Mouse (Mus musculus) left cerebral cortex, postnatal 4 days (tissue): ENCODE measurements around the gene Bnip2. TPM values are rescaled to one million over a fixed set of nuclear protein-coding genes. Genes with fewer than 3 reads are reported as not detected.
A peak's percentile ranks its signal among the peaks of the same experiment; 100 is the strongest.

Source experiments
- DNase-seq: peaks from one replicate; pipeline ENCODE4 v3.0.0-alpha.2; 2022
- intact Hi-C: fragments of 180-260 bp; cut with DNase I; formaldehyde crosslinking; loops from one replicate; pipeline ENCODE4 v1.15.1; 2025
- total RNA-seq, 2 experiments: library from RNA; stranded (reverse); gene quantifications; 2 replicates each; pipeline ENCODE4 v1.2.3; 2021

Gene Bnip2
- total RNA-seq: 10 to 100 TPM; 64.0 to 67.1 TPM

DNA sequence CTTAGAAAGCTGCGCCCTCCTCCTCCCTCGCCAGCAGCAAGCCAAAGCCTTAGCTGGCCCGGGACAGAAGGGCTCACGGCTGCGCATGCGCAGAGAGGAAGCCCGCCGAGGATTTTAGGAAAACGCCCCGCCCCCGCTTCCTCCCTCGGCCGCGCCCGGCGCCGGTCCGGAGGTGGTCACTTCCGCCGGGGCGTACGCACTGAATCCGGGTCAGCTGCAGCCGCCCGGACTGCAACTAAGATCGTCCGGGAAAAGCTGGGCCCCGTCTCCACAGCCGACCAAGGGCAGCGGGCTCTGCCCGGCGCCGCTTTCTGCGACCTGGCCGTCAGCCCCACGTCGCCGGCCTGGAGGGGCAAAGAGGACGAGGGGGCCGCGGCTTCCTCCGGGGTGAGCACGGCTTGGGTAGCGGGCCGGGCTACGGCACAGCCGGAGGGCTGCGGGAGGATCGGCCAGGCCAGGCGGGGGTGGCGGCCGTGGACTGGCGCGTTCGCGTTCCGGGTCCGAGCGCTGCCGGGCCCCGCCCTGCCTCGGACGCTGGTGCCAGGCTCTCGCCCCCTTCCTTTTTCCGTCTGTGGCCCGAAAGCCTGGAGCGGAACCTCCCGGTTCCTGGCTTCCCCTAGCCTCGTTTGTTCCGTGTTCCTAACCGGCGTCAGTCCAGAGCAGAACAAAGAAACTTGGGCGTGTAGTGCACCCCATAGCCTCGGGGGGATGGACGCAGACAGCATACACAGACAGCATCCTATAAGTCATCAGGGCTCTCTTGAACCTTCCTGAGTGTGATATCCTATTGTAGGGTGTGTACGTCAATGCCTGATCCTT, at the start of gene Bnip2:
Gene Bnip2 (plus strand): TSS at position 164 of the 819 bp plus-strand sequence.
- DNase-seq: peak; percentile 97
- intact Hi-C loops: loop anchor here (5.0 to 10.0 kb wide), 3 partner anchors 222 to 482 kb away; no protein-coding TSS in a partner anchor

DNA sequence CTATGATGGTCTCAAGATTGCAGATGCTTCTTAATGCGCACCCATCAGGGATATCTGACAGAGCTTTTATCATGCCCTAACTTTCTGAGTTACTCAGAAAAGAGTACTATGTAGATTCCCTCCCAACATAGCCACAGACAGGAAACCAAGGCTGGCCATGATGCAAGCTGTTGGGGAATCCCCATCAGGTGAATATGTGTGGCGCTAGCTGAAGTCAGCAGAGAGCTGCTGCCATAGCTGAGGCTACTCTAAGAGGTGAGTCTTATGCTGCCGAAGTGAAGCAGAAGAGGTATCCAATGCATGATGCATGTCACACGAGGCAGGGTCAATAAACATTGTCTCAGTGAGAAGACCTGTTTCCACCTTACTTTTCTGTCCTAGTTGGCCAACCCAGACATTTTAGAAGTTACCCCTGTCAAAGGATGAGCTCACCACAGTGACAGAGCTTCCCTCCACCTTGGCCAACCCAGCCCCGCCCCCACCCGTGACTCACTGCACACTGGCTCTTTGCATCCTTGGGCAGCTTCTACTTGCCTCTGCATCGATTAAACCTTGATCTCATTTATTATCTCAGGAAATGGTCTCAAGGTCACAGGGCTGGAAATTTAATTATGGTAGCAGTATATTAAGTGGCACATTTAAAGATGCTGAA, 48.3 kb upstream of the Bnip2 start:
- intact Hi-C loops: no loop called here
- no peak for DNase-seq

DNA sequence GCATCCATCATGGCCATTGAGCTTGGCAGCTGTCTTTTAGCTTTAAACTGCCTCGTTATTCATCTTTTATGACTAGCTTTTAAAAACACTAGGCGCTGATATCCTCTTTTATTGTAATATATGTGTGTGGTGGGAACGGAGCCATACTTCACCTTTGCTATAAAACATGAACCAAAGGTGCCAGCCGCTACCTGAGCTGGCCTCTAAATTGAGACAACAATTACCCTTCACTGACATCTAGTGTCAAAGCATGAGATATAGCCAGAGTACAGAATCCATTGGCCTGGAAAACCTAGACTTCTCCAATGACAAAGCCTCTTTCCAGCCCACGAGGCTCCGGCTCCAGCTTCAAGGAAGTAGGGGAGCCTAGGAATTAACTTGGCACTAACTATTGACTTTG, 47.7 kb upstream of the Bnip2 start:
- intact Hi-C loops: no loop called here
- peak; percentile 21 for DNase-seq

DNA sequence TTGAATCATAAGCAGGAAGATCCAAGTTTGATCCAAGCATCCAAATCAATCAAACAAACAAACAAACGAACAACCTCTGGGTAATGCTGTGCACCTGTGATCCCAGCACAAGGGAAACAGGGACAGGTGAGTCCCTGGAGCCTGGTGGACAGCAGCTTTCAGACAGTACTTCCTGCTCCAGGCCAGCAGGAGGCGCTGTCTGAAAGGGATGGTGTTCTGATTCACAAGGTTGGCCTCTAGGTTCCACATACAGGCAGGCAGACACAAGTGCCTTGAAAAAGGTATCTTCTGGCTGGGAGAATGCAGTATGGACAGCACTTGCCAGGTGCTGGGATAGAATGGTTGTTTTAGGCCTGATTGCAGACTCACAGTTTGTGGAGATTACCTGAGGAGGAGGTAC, 40.3 kb upstream of the Bnip2 start:
- DNase-seq: peak; percentile 27
- intact Hi-C loops: no loop called here

DNA sequence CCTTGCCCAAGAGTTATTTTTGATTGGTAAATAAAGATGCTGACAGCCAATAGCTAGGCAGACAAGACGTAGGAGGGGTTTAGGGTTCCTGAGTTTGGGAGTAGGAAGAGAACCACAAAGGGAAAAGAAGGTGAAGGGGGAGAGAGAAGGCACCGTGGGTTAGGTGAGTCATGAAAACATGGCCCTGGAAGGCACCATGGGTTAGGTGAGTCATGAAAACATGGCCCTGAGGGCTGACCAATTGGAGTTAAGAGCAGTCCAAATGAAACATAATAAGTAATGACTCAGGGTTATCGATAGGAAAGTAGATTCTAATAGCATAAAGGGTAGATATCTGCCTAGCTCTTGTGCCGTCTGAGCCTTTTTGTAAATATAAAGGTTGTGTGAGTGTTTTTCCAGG, 39.6 kb upstream of the Bnip2 start:
- intact Hi-C loops: no loop called here
- no peak for DNase-seq

DNA sequence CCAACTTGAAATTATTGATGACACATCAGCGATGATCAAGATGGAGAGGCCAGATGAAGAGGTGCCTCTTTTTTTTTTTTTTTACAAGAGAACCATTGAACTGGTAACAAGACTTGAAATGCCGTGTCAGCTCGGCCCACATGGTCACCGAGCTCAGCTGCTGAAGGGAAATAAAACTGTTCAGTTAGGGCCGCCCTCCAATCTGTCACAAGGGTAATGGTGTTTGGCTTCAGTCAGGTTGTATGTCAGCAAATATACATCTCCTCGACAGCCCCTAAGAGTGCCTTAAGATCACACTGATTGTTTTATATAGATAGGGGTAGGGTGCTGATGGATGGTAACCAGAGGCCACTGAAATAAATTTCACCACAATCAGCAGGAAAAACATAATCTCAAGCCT, 28.3 kb upstream of the Bnip2 start:
- intact Hi-C loops: no loop called here
- no peak for DNase-seq

DNA sequence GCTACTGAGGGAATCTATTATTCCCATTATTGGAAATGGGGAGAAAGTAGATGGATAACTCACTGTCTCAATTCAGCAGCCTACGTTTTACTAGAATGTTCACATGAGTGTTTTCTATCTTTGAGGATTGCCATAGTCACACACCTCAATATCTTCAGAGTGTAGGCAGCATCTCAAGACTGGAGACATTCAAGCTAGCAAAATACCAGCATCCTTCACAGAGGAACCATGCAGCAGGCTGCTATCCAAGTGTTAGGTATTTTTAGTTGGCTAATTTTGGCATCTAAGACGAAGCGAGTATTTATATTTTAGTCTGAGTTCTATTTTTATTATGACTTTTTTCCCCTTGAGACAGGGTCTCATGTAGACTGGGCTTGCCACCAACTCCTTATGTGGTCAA, 24.9 kb upstream of the Bnip2 start:
- intact Hi-C loops: no loop called here
- DNase-seq: no peak

DNA sequence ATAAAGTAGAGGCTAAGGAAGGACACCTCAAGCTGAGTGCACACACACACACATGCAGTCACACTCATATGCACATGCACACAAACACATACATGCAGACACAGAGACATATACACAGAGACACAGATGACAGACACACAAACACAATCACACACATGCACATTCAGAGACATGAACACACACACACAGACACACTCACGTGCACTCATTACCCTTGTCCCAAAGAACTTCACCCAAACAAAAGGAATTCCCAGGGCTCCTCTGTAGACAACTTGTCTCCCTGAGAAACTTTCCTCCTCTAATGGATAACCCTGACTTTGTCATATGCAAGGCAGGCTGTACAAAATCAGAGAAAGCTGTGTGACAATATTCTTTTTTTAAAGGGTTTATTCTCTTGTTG, 3.7 kb upstream of the Bnip2 start:
- no peak for DNase-seq

DNA sequence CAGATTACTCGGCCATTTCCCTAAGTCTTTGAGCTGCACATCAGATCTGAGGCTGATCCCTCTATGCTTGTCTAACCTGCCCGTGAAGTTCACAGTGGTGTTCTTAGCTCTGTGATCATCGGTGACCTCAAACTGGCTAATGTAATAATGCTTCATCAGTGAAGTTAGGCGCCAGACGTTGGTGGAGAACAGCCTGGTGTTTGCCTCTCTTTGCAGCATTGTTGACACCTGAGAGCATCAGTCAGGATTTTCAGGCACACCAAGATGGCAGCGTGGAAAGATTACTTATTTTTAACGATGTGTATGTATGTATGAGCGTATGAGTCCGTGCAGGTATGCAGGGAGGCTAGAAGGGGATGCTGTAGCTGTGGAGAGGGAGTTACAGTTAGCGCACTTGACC, 3.2 kb upstream of the Bnip2 start:
- intact Hi-C loops: loop anchor here (5.0 to 10.0 kb wide), 3 partner anchors 219 to 479 kb away; no protein-coding TSS in a partner anchor
- no peak for DNase-seq

More for the DNA sequence above, 3.7 kb upstream of the Bnip2 start:
- intact Hi-C loops: loop anchor here (5.0 to 10.0 kb wide), 3 partner anchors 218 to 478 kb away; no protein-coding TSS in a partner anchor

DNA sequence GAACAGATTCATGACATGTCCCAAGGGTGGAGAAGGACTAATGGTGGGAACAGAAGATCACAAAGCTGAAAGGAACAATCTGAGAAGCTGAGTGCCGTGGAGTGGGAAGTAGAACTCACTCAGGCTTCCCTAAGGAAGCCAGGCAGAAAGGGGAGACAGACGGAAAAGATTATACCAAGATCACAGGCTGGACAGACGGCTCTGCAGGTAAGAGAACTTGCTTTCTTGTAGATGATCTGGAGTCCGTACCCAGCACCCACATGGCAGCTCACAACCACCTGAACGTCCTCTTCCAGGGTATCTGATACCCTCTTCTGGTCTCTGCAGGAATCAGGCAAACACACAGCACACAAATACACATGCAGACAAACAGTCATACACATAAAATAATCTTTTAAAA, 2.7 kb upstream of the Bnip2 start:
- intact Hi-C loops: loop anchor here (5.0 to 10.0 kb wide), 3 partner anchors 219 to 479 kb away; no protein-coding TSS in a partner anchor
- DNase-seq: no peak

DNA sequence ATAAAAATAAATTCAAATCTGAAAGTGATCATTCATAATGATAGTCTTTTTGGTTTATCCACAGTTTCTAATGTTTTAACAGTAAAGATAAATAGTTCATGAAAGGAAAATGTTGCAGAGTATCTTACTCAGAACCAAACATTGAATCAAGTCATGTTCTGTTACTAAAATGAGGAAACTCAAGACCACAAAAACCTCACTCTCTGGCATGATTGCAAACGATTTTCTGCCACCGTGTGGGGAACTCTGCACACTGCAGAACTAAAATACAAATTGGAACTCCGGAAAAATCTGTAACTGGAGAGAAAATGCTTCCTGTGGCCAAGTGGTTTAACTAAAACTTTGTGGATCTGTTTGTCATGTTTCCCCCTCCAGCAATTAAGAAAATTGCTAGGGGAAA, 1.7 kb upstream of the Bnip2 start:
- intact Hi-C loops: loop anchor here (5.0 to 10.0 kb wide), 3 partner anchors 220 to 480 kb away; no protein-coding TSS in a partner anchor
- peak; percentile 39 for DNase-seq

DNA sequence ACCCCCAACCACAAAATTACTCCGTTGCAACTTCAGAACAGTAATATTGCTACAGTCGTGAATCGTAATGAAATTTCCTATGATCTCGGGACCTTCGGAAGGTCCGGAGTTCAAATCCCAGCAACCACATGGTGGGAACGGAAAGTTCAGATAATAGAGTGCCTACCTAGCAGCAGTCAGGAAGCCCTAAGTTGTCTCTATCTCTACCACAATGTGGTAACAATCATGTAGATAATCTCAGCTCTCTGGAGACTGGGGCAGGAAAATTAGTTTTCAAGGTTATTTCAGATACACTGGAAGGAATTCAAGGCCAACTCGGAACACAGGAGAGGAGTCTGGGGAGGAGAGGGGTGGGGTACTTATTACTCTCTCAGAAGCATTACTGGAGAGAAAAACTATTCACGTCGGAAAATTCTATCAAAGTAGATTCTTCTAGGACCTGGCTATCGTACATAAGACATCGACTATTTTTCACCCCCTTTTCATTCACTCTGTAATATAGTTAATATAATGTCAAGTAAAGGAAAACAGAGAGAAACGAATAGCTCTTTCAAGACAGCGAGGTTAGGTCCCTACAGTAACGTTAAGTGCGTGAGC, 462 bp upstream of the Bnip2 start:
- DNase-seq: no peak
- intact Hi-C loops: loop anchor here (5.0 to 10.0 kb wide), 3 partner anchors 222 to 482 kb away; no protein-coding TSS in a partner anchor

DNA sequence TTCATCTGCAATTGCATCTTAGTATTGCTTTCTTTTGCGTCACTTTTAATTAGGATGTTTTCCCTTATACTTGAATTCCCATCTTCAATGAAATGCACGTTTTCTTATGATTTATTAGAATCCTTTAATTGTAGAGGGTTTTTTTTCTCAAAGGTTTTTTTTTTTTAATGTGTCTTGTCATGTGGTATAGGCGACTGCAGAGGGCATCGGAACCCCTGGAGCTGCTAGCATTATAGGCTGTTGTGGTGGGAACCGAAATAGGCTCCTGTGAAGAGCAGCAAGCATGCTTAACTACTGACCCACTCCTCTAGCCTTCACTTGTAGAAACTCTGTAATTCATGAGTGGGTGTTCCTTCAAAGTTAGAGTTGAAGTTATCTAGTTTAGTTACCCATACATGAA, 1.1 kb downstream of the Bnip2 start:
- DNase-seq: no peak
- intact Hi-C loops: no loop called here

DNA sequence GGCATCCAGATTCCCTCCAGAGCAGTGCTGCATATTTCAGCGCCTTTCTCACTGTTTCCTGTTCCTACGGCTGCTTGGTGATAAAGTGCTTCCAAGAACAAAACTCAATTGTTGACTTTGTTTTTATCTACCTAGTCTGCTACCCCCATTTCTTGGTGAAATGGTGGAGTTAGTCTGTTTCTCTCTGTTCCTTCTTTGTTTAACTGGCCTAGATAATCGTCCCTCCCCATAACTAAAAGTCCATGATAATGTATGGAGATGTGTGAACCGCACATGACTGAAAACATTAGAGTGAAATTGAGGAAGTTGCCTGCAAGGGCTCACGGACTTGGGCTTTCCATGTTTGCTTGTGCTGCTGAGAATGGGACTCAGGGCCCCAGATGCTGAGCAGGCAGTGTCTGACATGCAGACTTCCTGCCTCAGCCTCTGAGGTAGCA, 3.6 kb downstream of the Bnip2 start:
- DNase-seq: no peak

DNA sequence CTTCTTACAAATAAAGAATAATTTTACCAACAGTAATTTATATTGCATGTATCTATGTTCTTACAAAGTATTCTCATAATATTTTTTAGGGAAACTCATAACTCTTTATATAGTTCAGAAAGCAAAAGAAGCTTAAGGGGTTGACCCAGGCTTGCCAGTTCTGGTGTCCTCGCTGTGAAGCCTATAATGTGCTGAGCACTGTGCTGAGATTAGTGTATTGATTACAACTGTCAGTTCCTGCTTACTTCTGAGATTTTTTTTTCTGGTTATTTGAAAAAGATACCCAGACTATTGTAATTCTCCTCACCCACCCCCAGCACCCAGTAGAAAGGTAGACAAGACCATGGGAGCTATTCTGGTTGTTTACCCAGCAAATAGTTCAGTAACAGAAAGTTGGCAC, 4.2 kb downstream of the Bnip2 start:
- no peak for DNase-seq
- intact Hi-C loops: no loop called here

More for the DNA sequence above, 3.6 kb downstream of the Bnip2 start:
- intact Hi-C loops: no loop called here

DNA sequence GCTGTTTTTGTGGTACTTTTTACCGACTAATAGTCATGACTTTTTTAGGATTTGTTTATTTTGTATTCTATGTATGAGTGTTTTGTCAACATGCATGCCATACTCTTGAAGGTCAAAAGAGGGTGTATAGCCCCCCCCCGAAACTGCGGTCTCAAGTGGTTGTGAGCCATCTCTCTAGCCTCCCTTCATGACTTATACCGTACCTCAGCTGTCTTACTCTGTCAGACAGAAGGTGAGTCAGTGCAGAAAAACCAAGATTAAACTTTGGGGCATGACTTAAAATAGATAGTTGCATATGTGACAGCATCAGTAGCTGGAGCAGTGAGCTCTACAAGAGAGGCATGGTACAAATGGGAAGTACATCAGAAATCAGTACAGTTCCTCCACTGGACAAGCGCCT, 5.3 kb downstream of the Bnip2 start:
- DNase-seq: no peak
- intact Hi-C loops: no loop called here

DNA sequence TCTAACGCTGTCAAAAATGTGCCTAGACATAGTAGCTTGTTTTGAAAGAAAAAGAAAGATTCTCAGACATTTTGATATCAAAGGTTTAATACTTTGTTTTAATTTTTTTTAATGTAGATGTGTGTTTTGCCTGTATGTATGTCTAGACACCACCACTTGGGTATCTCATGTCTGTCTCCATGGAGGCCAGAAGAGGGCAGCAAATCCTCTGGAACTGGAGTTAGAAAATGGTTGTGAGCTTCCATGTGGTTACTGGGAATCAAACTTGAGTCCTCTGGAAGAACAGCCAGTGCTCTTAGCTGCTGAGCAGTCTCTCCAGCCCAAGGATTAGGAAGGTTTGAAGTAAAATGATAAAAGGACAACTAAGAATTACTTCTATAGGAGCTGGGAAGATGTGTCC, 10.1 kb downstream of the Bnip2 start:
- intact Hi-C loops: no loop called here
- no peak for DNase-seq

DNA sequence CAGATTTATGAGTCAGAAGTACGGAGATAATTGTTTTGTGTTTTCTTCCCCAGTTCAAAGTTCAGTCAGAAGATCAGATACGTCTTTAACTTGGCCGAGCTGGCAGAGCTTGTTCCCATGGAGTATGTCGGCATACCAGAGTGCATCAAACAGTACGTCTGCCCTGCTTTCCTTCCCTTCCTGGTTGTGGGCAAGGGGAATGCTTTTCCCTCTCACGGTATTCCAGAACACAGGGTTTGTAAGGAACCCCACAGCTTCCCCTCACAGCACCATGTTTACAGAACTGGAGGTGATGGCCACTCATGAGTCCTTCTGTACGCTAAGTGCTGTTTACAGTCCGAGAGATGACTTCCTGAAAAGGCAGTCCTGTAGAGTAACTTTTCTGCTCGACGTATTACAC, 14.2 kb downstream of the Bnip2 start:
- intact Hi-C loops: no loop called here
- DNase-seq: no peak

DNA sequence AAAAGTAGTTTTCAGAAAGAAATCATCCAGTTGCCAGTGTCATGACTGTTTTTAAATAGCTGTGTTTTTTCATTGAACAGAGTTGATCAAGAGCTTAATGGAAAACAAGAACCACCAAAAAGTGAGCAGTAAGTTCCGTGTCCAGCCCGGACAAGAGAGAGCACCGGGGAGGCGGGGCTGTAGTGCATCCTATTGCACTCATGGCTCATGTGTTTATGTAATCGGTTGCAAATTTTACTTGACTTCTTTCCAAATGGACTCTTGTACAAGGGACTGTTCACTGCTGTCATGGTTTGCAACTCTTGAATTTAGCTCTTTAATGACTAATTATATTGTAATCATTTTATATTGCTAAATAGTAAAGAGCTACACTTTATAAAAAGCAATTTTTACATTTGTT, 17.7 kb downstream of the Bnip2 start:
- intact Hi-C loops: no loop called here

DNA sequence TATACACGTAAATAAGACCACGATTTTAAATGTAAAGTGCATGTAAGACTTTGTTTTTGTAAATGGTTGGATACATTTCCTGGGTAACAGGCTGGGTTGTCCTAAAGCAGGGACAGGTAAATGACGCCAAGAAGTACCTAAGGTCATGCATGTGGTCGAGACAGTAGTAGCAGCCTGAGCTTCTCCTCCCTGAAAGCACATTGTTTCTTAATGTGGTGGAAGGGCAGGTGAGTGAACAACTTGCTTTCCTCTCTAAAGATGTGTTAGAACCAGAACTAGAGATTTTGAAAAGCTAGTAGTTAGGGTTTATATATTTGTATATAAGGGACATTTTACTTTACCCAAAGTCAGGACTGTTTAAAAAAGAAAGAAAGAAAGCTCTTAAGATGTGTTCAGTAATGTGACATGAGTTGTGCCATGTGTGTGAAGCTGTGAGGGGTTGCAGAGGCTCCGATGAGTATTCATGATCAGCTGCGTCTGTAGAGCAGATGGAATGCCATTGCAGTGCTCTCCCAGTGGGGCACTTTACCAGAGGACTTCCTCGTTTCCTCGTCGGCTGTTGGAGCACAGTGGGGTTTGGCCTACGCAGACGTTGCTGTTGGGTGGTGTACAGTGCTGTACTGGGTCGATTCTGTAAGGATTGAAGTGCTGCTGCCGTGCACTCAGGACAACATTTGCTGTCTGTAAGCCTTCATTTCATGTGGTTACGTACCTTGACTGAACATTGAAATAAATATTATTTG, 18.4 kb downstream of the Bnip2 start:
- DNase-seq: no peak
- intact Hi-C loops: no loop called here

More for the DNA sequence above, 17.7 kb downstream of the Bnip2 start:
- DNase-seq: no peak
